ENCODE assay signal across 23 mouse cellular contexts in the genomic region with DNA sequence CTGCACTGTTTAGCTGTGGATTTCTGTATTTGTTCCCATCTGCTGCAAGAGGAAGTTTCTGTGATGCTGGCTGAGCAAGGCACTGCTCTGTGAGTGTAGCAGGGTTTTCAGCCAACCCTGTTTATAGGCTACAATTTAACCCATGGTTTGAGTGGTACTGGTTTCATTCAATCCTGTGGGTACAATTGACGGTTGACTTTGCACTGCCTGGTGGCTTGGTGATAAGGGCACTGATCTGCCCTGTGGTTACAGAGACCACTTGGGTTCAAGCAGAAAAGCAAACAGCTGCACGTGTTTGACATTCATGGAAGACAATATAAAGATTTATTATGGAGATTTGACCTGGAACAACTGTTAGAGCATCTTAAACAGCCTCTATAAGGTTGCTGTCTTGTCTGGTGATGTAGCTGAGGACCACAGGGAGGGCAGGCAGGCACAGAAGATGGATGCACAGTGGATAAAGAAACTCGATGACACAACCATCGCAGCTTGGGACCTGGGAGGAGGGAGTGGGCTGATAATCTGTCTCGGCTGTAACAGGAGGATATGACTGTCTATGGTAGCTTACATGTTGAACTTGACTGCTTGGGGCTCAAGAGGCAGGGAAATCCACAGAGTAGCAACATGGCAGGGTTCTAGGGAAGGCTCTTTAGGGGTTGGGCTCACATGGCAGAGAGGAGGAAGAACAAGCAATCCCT. TPM values are rescaled to one million over a fixed set of nuclear protein-coding genes. Genes with fewer than 3 reads are reported as not detected.
DNase-seq lines count a peak whose midpoint lies in the region; ATAC-seq and TF ChIP-seq lines count a peak whose summit lies in the region.
"Had no signal": no experiment of that assay in that cellular context is flagged by ENCODE, and none has a peak within 500 bp of the region (broad histone marks: within the 10 kb centered on the region; RNA-seq: fewer than 3 reads in every experiment).

No protein-coding gene starts in this region.

- DNase-seq in testis, postnatal 10 days (ENCODE audit: low spot score): no peak
- peak; percentile 18 for DNase-seq in liver
- DNase-seq in left cerebral cortex, adult 18-20 months (ENCODE audit: low spot score in 2 of 2): no peak
- no peak for DNase-seq in heart, postnatal 14 days
- no peak for DNase-seq in kidney, adult 9 months
- DNase-seq: adrenal gland, adult 2 months; cerebellum, adult 11-12 months; cerebellum, postnatal 25 days; gastrocnemius, adult 2 months; heart, postnatal 10 days; kidney, adult 2 months; kidney, postnatal 10 days; lung, adult 2 months; lung, postnatal 36 days had no signal

- no peaks in the 10 kb centered on the region for H3K9me3 ChIP-seq in liver, embryonic 16.5 days (replicated peaks; ENCODE audit: control insufficient read depth, low read length)
- no peaks in the 10 kb centered on the region for H3K9me3 ChIP-seq in neural tube, embryonic 15.5 days (replicated peaks)
- H3K9me3 ChIP-seq: forebrain, embryonic 13.5 days; heart, embryonic 12.5 days; hindbrain, embryonic 13.5 days; midbrain, embryonic 10.5 days had no signal

- no peak for TF ChIP-seq POLR2A in testis, adult 2 months (IDR thresholded peaks at IDR 0.05; ENCODE audit: control insufficient read depth, low read depth, low read length)

- H3K27ac ChIP-seq in testis, adult 2 months (ENCODE audit: control insufficient read depth, insufficient read depth, low read depth, low read length): no peak overlapping the region
- H3K27ac ChIP-seq in liver, embryonic 16.5 days (ENCODE audit: low read length): no peak overlapping the region
- no peak overlapping the region for H3K27ac ChIP-seq in neural tube, embryonic 15.5 days (replicated peaks)
- H3K27ac ChIP-seq: forebrain, embryonic 13.5 days; gastrocnemius, adult 2 months; hindbrain, embryonic 13.5 days; midbrain, embryonic 10.5 days; stomach, postnatal 0 days had no signal

- no peaks in the 10 kb centered on the region for H3K27me3 ChIP-seq in testis, adult 2 months (ENCODE audit: control insufficient read depth, insufficient read depth, low read length)
- H3K27me3 ChIP-seq in liver, embryonic 16.5 days (ENCODE audit: control insufficient read depth, insufficient read depth, low read depth, low read length): no peaks in the 10 kb centered on the region
- H3K27me3 ChIP-seq in neural tube, embryonic 15.5 days (replicated peaks): no peaks in the 10 kb centered on the region
- H3K27me3 ChIP-seq: forebrain, embryonic 13.5 days; heart, embryonic 12.5 days; hindbrain, embryonic 13.5 days had no signal

- no peaks in the 10 kb centered on the region for H3K36me3 ChIP-seq in testis, adult 2 months (ENCODE audit: control insufficient read depth, insufficient read depth, low read length)
- no peaks in the 10 kb centered on the region for H3K36me3 ChIP-seq in liver, embryonic 16.5 days (ENCODE audit: control insufficient read depth, insufficient read depth)
- H3K36me3 ChIP-seq in neural tube, embryonic 15.5 days: no peaks in the 10 kb centered on the region
- H3K36me3 ChIP-seq: heart, embryonic 12.5 days; hindbrain, embryonic 13.5 days; midbrain, embryonic 10.5 days had no signal

- no peak for TF ChIP-seq CTCF in testis, adult 2 months (IDR thresholded peaks at IDR 0.05; ENCODE audit: control insufficient read depth, insufficient read depth, insufficient replicate concordance, low read depth, low read length)

- WGBS in liver, embryonic 16.5 days (ENCODE audit: insufficient replicate concordance): 13% methylated on average over 5 of the region's 5 CpGs
- WGBS in neural tube, embryonic 15.5 days: 67% methylated on average over 5 of the region's 5 CpGs

- intact Hi-C loops in heart, postnatal 14 days (cut with DNase I): no loop called here

- H3K4me2 ChIP-seq in liver, embryonic 16.5 days (ENCODE audit: low read depth, low read length): no peak overlapping the region
- no peak overlapping the region for H3K4me2 ChIP-seq in neural tube, embryonic 15.5 days
- H3K4me2 ChIP-seq: forebrain, embryonic 13.5 days; heart, embryonic 12.5 days; hindbrain, embryonic 13.5 days had no signal

- peak overlapping the region; percentile 71 for H3K4me3 ChIP-seq in testis, adult 2 months (ENCODE audit: control insufficient read depth, low read depth, low read length)
- H3K4me3 ChIP-seq in liver, embryonic 16.5 days (ENCODE audit: low read depth, low read length): no peak overlapping the region
- H3K4me3 ChIP-seq in neural tube, embryonic 15.5 days (replicated peaks): no peak overlapping the region
- H3K4me3 ChIP-seq: forebrain, embryonic 13.5 days; gastrocnemius, adult 2 months; heart, embryonic 12.5 days; hindbrain, embryonic 13.5 days; midbrain, embryonic 10.5 days had no signal

- H3K4me1 ChIP-seq in testis, adult 2 months (ENCODE audit: control insufficient read depth, insufficient read depth, low read length): no peaks in the 10 kb centered on the region
- no peaks in the 10 kb centered on the region; the same call in 1 of the 2 replicates for H3K4me1 ChIP-seq in liver, embryonic 16.5 days (ENCODE audit: control insufficient read depth, low read depth, low read length)
- H3K4me1 ChIP-seq in neural tube, embryonic 15.5 days: no peaks in the 10 kb centered on the region
- H3K4me1 ChIP-seq: forebrain, embryonic 13.5 days; heart, embryonic 12.5 days; hindbrain, embryonic 13.5 days; midbrain, embryonic 10.5 days had no signal

- no peak overlapping the region for H3K9ac ChIP-seq in liver, embryonic 16.5 days (ENCODE audit: low read depth, low read length)
- no peak overlapping the region for H3K9ac ChIP-seq in neural tube, embryonic 15.5 days (replicated peaks)
- H3K9ac ChIP-seq: forebrain, embryonic 13.5 days; heart, embryonic 12.5 days; hindbrain, embryonic 13.5 days had no signal

- ATAC-seq in liver, embryonic 16.5 days (ENCODE audit: low read depth): peak; percentile 76
- ATAC-seq in neural tube, embryonic 15.5 days (ENCODE audit: low FRiP score): no peak
- ATAC-seq: CD4-positive, CD25-positive, alpha-beta regulatory T cell, adult 4 months; forebrain, embryonic 13.5 days had no signal

RNA-seq across cellular contexts. Expression of gene Mcub, which starts 23.6 kb away (rescaled TPM):
- 2.5 and 3.5 TPM in 2 replicates for polyA plus RNA-seq in testis, adult 2 months (2012; rRNA removed)
- polyA plus RNA-seq in liver, embryonic 16.5 days (2015; fragmentation: Nextera tagmentation; extraction: Ambion mirVana): 14.9 and 15.4 TPM in 2 replicates
- polyA plus RNA-seq in neural tube, embryonic 15.5 days (2015; fragmentation: Nextera tagmentation; extraction: Ambion mirVana): 8.2 and 16.6 TPM in 2 replicates
- 1 to 10 TPM; 1.0 to 2.4 TPM for total RNA-seq in left cerebral cortex, adult 18-20 months (2021)
- total RNA-seq in heart, postnatal 14 days (2021): 1 to 10 TPM; 2.2 to 2.6 TPM

RNA-seq across cellular contexts. Expression of gene Casp6, which starts 45.1 kb away (rescaled TPM):
- 15.9 and 17.9 TPM in 2 replicates for polyA plus RNA-seq in testis, adult 2 months (2012; rRNA removed)
- polyA plus RNA-seq in liver, embryonic 16.5 days (2015; fragmentation: Nextera tagmentation; extraction: Ambion mirVana): 30.6 and 33.6 TPM in 2 replicates
- 20.3 and 41.2 TPM in 2 replicates for polyA plus RNA-seq in neural tube, embryonic 15.5 days (2015; fragmentation: Nextera tagmentation; extraction: Ambion mirVana)
- 1 to 10 TPM; 5.3 to 7.8 TPM for total RNA-seq in left cerebral cortex, adult 18-20 months (2021)
- total RNA-seq in heart, postnatal 14 days (2021): 10 to 100 TPM; 16.2 to 20.0 TPM
